Mouse (Mus musculus): ENCODE measurements at regions not wholly inside any gene's neighbourhood (a gene's known extent, or its start where the extent isn't known, plus 50 kb on each side); places are given as distances from the start of the nearest gene placed in this dataset.

- TF ChIP-seq CTCF (IDR thresholded peaks at IDR 0.05; ENCODE audit: control insufficient read depth, insufficient read depth, insufficient read length) (no peak), MAX (IDR thresholded peaks at IDR 0.05) (no peak), CEBPB (IDR thresholded peaks at IDR 0.05; ENCODE audit: low read depth) (no peak), USF1 (IDR thresholded peaks at IDR 0.05; ENCODE audit: low read depth) (no peak), MYOG (IDR thresholded peaks at IDR 0.05; ENCODE audit: control insufficient read depth, extremely low read depth, insufficient read length) (no peak), MYOD1 (IDR thresholded peaks at IDR 0.05; ENCODE audit: control insufficient read depth, insufficient read length, low read depth) (no peak)
Observed at GRCm38 (mm10) chr2:21273416-21273815, 67.9 kb downstream of the Thnsl1 start.
